Mouse (Mus musculus) ES-Bruce4 (cell line): ENCODE measurements at regions not wholly inside any gene's neighbourhood (a gene's known extent, or its start where the extent isn't known, plus 50 kb on each side); places are given as distances from the start of the nearest gene placed in this dataset.

Experiments
- CTCF ChIP-seq: IDR thresholded peaks from one replicate; pipeline ENCODE4 v1.8.1; 2011; ENCODE audit warnings: low read depth, low read length
- POLR2A ChIP-seq: IDR thresholded peaks from one replicate; pipeline ENCODE4 v1.8.1; 2011; ENCODE audit warnings: low read length; ENCODE audit not compliant: insufficient read depth

DNA sequence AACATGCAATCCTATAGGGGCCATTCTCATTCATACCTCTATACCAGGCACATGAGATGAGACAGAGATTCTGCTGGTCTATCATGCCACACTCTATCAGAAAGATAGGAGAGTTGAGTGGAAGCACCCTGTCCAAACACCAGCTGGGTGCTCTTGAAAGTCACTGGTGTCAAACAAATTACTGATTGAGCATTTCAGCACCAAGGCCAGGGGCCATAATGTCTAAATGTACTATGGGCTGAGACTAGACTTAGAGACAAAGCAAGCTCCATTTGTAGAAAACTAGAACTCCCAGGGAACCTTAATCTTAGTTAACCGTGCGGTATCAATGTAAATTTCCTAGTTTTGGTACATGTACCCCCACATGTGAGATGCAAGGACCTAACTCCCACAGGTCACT is 452.5 kb downstream of the Tcerg1l start:
- no peak for TF ChIP-seq CTCF
- no peak for TF ChIP-seq POLR2A
